Mouse (Mus musculus) forebrain, embryonic 16.5 days (tissue): ENCODE results near the gene Pml. TPM values are rescaled to one million over a fixed set of nuclear protein-coding genes. Genes with fewer than 3 reads are reported as not detected.

Source experiments
- microRNA-seq: library from miRNA; unstranded; fragments of <30 nt; microRNA quantifications from one replicate; pipeline ENCODE4, GENCODE M21; 2017
- polyA plus RNA-seq: library from polyadenylated mRNA; unstranded; fragments of >200 nt; fragmentation: Nextera tagmentation; extraction: Ambion mirVana; gene quantifications from 2 replicates; pipeline ENCODE4 v1.2.1, GENCODE M21; 2015

The Pml gene
- polyA plus RNA-seq, 1 experiment from 2014 or later = 7.4 TPM

Small RNA genes lying within 50 kb of the gene (microRNA-seq; reads per million reads assigned to microRNA genes)
- gene Mir6385 = not detected

Other genes starting within 250 kb of the Pml start
- gene Cyp11a1, start 243.4 kb downstream of the Pml start, polyA plus RNA-seq = 0.30 and 0.66 TPM in 2 replicates
- gene Stra6, start 186.0 kb downstream of the Pml start, polyA plus RNA-seq = 9.2 and 11.7 TPM in 2 replicates
- 0.51 and 0.79 TPM in 2 replicates for gene Ccdc33, start 131.0 kb downstream of the Pml start, polyA plus RNA-seq
- gene Islr, start 45.5 kb downstream of the Pml start, polyA plus RNA-seq = 16.8 and 25.5 TPM in 2 replicates
- 74.4 and 88.4 TPM in 2 replicates for gene Islr2, start 45.5 kb downstream of the Pml start, polyA plus RNA-seq
- gene Stoml1, start 3.4 kb upstream of the Pml start, polyA plus RNA-seq = 104 and 120 TPM in 2 replicates
- 11.5 and 14.7 TPM in 2 replicates for gene Loxl1, start 63.4 kb upstream of the Pml start, polyA plus RNA-seq
- gene Tbc1d21, start 120.7 kb upstream of the Pml start, polyA plus RNA-seq = not detected in 2 replicates
- 4.0 and 4.9 TPM in 2 replicates for gene Insyn1, start 238.8 kb upstream of the Pml start, polyA plus RNA-seq